Mouse (Mus musculus) myocyte (in vitro differentiated cells): Measurements from ENCODE around the gene Cbx7.

ENCODE experiments used
- E2F4 ChIP-seq: IDR thresholded peaks from one replicate; pipeline ENCODE4 v1.6.1; 2011; ENCODE audit warnings: mild to moderate bottlenecking, control low read depth, moderate library complexity; ENCODE audit not compliant: insufficient read depth
- MAX ChIP-seq: IDR thresholded peaks from one replicate; pipeline ENCODE4 v1.6.1; 2011; ENCODE audit warnings: low read depth, mild to moderate bottlenecking, control low read depth
- MYOG ChIP-seq, 3 experiments: IDR thresholded peaks; one replicate each; pipeline ENCODE4 v1.6.1; 2011; ENCODE audit warnings: control low read depth in 2 of 3, low read depth in 2 of 3, mild to moderate bottlenecking in 2 of 3; ENCODE audit not compliant: insufficient read length in 2 of 3, control insufficient read depth in 1 of 3, insufficient read depth in 1 of 3
- POLR2A ChIP-seq: IDR thresholded peaks from one replicate; pipeline ENCODE4 v1.6.1; 2011; ENCODE audit warnings: low read depth, mild to moderate bottlenecking, control low read depth, moderate library complexity; ENCODE audit not compliant: insufficient read length
- POLR2AphosphoS2 ChIP-seq: IDR thresholded peaks from one replicate; pipeline ENCODE4 v1.6.1; 2011; ENCODE audit warnings: low read depth, control low read depth; ENCODE audit not compliant: insufficient read length
- TCF12 ChIP-seq: IDR thresholded peaks from one replicate; pipeline ENCODE4 v1.6.1; 2011; ENCODE audit warnings: mild to moderate bottlenecking, control low read depth; ENCODE audit not compliant: poor library complexity, insufficient read depth, severe bottlenecking
- USF1 ChIP-seq: IDR thresholded peaks from one replicate; pipeline ENCODE4 v1.6.1; 2011; ENCODE audit warnings: low read depth, mild to moderate bottlenecking, control low read depth, moderate library complexity

- no peak for TF ChIP-seq POLR2A
- TF ChIP-seq POLR2AphosphoS2: no peak
- TF ChIP-seq USF1: no peak
- no peak for TF ChIP-seq MYOG (IDR thresholded peaks at IDR 0.05; ENCODE audit: control insufficient read depth in 1 of 3, insufficient read depth in 1 of 3, insufficient read length in 2 of 3, low read depth in 2 of 3)
- no peak for TF ChIP-seq E2F4
- TF ChIP-seq TCF12: no peak
- TF ChIP-seq MAX: no peak
Measured at GRCm38 (mm10) chr15:79873545-79873944, 97.4 kb downstream of the Cbx7 start.
